Mouse (Mus musculus): ENCODE measurements at regions not wholly inside any gene's neighbourhood (a gene's known extent, or its start where the extent isn't known, plus 50 kb on each side); places are given as distances from the start of the nearest gene placed in this dataset.

- no peak for DNase-seq
Observed at GRCm38 (mm10) chr13:111940796-111941513, 132.2 kb upstream of the Map3k1 start.

GRCm38 (mm10) chr13:111941946-111942345 lies 133.2 kb upstream of the Map3k1 start:
- DNase-seq, result no peak

GRCm38 (mm10) chr13:111943392-111944088 lies 134.7 kb upstream of the Map3k1 start:
- no peak for DNase-seq

DNA sequence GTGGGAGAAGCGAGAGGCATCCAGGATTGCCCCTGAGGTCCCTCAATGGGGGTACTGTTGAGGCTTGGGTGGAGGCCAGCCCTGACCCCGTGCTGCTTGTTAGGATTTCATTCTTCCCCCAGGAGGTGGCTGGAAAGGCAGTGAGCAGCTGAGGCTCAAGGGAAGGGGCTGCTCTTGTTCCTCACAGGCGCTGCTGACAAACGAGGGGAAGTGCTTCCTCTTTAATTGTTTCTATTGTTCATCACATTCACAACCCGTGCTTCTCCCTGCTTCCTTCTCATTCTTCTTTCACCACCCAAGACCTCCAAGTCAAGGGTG lies 135.3 kb upstream of the Map3k1 start:
- no peak for DNase-seq

DNA sequence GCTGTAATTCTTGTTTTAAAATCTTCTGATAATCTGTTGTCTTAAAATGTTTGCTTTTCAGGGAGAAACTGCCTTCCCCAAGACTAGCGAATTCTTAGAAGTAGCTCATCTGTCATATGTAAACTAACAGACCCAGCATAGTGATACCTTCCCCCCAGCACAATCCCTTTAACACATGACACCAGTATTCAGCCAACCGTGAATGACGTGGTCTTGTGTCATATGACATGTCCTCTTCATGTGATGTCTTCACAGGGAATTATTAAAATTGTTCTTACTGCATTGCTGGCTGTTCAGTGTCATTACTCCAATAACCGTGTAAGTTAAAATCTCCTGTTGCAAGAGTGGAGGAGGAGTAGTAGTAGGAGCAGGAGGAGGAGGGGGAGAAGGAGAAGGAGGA lies 137.5 kb upstream of the Map3k1 start:
- no peak for DNase-seq

GRCm38 (mm10) chr13:111946811-111947210 lies 138.0 kb upstream of the Map3k1 start:
- no peak for DNase-seq

DNA sequence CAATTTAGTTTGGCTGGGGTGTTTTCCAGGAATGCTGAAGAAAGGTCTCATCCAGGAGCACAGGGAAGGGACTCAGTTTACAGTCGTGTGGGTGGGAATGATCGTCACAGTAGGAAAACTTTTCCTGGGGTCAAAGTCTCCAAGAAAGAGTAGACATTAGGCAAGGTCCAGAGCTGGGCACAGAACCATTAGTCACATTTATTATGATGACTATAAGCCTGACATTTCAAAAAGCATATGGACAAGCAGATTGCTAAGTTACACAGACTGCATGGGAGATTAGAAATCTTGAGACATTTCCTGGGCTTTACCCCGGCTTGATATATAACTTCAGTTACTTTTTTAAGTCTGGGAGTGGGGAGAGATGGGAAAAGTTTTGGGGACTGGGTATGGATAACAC lies 139.6 kb upstream of the Map3k1 start:
- DNase-seq, result no peak

DNA sequence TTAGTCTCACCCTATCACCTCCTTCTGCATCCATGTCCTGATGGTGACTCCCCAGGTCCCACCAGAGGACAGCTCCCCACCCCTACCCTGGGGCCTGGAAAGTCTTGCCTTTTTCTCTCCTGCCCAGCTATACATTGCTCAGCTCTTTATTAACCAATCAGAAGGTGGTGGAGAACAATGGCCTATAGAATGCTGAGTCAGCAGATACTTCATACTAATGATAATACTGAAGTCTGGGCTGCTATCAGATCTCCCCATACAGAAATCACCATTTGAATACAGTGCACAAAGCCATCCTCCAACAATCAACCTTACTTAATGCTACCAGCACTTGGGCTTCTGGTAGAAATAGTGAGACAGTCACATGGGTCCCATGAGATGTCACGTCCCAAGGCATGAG lies 141.2 kb upstream of the Map3k1 start:
- DNase-seq, result no peak

- no peak for DNase-seq
Observed at GRCm38 (mm10) chr13:111953860-111954519, 145.2 kb upstream of the Map3k1 start.

- DNase-seq, result no peak
Observed at GRCm38 (mm10) chr13:111954520-111954884, 145.7 kb upstream of the Map3k1 start.

DNA sequence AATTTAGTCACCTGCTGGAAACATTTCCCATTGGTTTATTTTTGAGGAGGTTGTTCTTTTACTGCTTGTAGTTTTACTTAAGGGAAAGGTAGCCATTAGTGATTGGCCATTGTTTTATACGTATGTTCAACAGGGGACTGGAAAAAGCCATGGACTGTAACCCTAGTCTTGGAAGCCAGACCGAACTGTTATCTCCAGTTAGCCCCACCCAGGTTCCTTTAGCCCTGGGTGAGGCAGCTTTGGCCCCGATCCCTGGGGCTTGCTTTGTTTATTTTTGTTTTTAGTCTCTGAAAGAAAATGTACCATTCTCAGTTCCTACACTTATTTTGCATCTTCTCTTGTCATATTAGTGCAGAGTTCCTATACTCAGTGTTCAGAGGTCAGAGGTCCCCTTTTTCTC lies 148.3 kb upstream of the Map3k1 start:
- no peak for DNase-seq

DNA sequence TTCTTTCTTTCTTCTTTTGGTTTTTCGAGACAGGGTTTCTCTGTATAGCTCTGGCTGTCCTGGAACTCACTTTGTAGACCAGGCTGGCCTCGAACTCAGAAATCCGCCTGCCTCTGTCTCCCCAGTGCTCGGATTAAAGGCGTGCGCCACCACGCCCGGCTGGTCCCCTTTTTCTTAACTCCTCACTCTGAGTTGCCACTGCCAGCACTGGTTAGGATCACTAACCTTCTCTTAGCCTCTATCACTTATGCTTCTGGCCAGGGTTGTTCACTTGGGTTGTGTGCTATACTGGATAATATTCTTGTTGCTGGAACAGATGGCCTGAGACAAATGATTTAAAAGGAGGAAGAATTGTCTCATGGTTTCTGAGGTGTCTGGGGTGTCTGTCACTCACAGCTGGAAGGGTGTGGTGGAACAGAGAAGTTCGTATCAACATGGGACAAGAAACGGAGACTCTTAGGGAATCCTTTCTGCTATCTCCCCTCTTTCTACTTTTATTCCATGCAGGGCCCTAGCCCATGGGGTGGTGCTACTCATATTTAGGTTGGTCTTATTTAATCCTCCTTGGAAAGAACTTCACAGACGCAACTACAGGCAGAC lies 149.0 kb upstream of the Map3k1 start:
- DNase-seq, result no peak

DNA sequence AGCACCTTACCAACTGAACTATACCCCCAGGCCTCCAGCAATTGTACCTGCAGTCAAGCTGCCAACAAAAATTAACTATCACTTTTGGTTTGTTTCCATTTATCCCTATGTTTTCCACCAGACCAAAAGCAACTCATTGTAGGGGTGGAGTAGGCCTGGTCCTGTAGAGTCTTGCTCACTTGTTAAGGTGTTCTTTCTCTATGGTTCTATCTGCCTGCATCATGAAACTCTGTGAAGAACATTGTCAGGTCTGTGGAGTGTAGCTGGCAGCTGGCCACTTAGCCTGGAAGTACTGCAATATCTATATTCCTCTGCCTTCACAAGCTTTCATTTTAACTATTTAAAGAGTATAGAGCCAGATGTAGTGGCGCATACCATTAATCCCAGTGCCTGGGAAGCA lies 149.6 kb upstream of the Map3k1 start:
- DNase-seq, result no peak

DNA sequence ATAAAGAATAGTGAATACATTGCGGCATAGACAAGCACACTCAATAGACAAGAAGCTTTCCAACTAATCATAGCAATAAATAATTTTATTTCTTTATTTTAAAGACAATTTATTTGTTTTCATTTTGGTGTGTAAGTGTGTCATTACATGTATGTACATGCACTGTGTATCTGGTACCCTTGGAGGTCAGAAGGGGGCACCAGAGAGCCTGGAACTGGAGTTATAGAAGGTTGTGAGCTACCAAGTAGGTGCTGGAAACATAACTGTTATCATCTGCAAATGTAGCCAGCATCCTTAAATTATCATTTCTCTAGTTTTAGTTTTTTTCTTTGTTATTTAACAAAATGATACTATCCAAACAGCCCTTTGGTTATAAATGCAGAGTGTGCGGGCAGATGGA lies 151.2 kb upstream of the Map3k1 start:
- DNase-seq, result no peak

DNA sequence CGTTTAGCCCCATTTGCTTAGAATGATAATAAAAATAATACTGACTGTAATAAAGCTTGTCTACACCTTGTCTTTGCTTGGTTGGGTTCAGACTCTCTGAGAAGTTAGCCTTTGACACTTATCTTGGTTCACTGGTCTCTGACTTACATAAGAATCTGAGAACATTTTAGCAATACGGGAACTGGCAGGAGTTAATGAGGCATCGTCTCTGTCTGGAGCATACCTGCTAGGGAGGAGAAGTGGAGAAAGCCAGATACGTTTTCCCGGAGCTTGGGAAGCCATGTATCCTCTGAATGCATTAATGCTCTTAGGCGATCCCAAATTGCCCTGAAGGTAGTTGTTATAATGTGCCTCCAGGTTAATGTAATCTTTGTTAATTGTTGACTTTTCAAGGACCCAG lies 152.6 kb upstream of the Map3k1 start:
- DNase-seq, result no peak

DNA sequence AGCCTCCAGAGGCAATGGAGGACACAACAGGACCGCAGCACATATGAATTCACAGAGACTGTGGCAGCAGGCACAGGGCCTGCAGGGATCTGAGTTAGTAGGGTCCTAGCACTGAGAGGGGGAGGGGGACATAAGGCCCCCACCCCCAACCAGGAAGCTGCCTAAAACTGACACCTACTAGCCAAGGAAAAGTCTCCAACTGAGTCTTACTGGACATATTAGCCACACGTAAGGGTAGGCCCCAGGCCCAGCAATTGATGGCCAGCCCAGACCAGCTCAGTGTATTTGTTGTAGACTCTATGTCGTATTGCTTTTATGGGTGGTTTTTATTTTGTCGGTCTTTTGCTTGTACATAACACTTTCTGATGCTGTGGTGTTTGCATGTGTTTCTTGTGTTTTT lies 153.4 kb upstream of the Map3k1 start:
- DNase-seq, result no peak

DNA sequence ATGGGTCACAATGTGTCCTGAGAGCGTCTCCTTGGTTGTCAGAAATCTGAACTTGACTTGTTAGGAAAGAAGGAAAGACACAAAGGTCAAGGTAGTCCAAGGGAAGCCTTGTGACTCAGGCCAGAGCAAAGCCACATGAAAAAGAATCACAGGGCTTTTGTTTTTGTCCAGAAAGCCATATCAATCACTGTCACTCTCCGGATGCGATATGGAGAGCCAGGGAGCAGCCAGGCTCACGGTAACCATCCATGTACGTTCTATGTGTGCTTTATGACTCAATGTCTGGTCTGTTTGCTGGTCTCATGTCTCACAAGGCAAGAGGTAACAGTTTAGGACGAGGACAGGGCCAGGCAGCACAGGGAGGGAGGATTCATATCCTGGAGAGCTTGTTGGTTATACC lies 157.3 kb upstream of the Map3k1 start:
- DNase-seq, result no peak

DNA sequence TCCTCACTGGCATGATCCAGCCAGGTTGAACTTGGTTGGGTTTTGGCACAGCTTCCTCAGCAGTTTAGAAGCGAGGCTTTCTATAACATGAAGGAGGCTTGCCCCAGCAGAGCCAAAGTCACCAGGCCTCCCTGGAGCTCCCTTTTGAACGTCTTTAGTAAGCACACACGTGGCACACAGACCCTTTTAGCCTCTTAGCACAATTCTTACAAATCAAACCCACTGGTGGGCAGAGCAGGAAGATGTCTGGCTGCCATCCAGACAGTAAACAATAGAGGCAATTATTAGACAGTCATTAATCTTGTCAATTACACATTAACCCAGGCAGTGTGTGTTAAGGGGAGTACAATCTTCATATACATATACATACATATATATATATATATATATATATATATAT lies 157.8 kb upstream of the Map3k1 start:
- no peak for DNase-seq

GRCm38 (mm10) chr13:111968197-111968596 lies 159.4 kb upstream of the Map3k1 start:
- DNase-seq, result no peak

DNA sequence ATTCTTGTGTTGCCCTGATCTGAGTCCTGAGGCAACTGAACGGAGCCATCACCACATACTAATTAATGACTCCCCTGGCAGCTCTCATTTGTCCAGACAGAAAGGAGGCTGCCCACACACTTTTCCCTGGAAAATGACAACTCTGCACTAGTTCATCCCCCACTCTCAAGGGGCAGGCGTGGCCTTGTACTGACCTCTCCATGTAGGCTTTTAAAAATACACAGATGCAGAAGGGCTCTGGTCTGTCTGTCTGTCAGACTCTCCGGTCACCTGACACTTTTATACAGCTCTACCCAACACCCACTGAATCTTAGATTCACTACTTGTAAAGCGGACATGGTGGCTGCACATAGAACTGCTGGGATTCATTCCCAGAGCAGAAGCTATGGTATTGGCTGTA lies 165.5 kb upstream of the Map3k1 start:
- DNase-seq, result no peak

DNA sequence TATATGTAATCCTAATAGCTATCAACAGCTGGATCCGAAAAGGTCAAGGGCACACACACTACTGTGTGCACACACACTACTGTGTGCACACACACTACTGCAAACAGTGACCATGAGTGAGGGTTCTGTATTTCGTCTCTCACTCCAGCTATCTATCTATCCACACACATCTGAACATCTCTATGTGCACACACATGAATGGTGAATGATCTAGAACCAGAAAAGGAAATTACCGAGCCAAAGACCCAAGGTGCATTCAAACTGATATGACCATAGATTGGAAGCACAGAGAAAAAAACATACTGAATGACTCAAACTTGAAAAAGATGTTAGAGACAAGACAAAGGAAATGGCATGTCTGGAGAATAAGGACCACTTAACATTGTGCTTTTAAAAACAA lies 166.8 kb upstream of the Map3k1 start:
- no peak for DNase-seq

GRCm38 (mm10) chr13:111977769-111978674 lies 169.2 kb upstream of the Map3k1 start:
- peak; percentile 31 to 38 for DNase-seq

GRCm38 (mm10) chr13:111978675-111979020 lies 169.9 kb upstream of the Map3k1 start:
- DNase-seq, result no peak

All from spleen, adult 18-20 months (tissue).